Mouse (Mus musculus) adrenal gland, adult (tissue): ENCODE results near the gene Opn4.
A peak's percentile ranks its signal among the peaks of the same experiment; 100 is the strongest.

Source experiments
- DNase-seq, 2 experiments: peaks; one replicate each; pipeline ENCODE4 v3.0.0; 2022 to 2023; ENCODE audit warnings: low spot score in 1 of 2; ENCODE audit not compliant: inconsistent age in 2 of 2

Gene Opn4

GRCm38 (mm10) chr14:34599941-34600340 is at the start of gene Opn4:
Opn4 (minus strand) TSS chr14:34600142.
- DNase-seq = no peak

GRCm38 (mm10) chr14:34647870-34648475 is 48.0 kb upstream of the Opn4 start:
- no peak for DNase-seq

- DNase-seq = no peak
These were observed 44.2 kb upstream of the Opn4 start for GRCm38 (mm10) chr14:34644140-34644539.

GRCm38 (mm10) chr14:34635721-34636120 is 35.8 kb upstream of the Opn4 start:
- no peak for DNase-seq

- no peak for DNase-seq
These were observed 35.2 kb upstream of the Opn4 start for GRCm38 (mm10) chr14:34635192-34635591.

- no peak for DNase-seq
These were observed 32.9 kb upstream of the Opn4 start for GRCm38 (mm10) chr14:34632722-34633448.

GRCm38 (mm10) chr14:34626824-34627223 is 26.9 kb upstream of the Opn4 start:
- DNase-seq = no peak

- DNase-seq = peak; percentile 55 to 71
These were observed 23.7 kb upstream of the Opn4 start for GRCm38 (mm10) chr14:34623531-34624210.

GRCm38 (mm10) chr14:34623074-34623473 is 23.1 kb upstream of the Opn4 start:
- DNase-seq = no peak

GRCm38 (mm10) chr14:34620611-34621376 is 20.9 kb upstream of the Opn4 start:
- DNase-seq = peak; percentile 90 to 94

- DNase-seq = peak; percentile 62 to 88
These were observed 18.9 kb upstream of the Opn4 start for GRCm38 (mm10) chr14:34618808-34619207.

GRCm38 (mm10) chr14:34616821-34617220 is 16.9 kb upstream of the Opn4 start:
- peak; percentile 85 to 94 for DNase-seq

- no peak for DNase-seq
These were observed 15.7 kb upstream of the Opn4 start for GRCm38 (mm10) chr14:34615625-34616024.

- DNase-seq = peak in 1 of 2 experiments; percentile 55
These were observed 15.1 kb upstream of the Opn4 start for GRCm38 (mm10) chr14:34615082-34615481.

- no peak for DNase-seq
These were observed 14.6 kb upstream of the Opn4 start for GRCm38 (mm10) chr14:34614551-34614950.

- DNase-seq = no peak
These were observed 13.6 kb upstream of the Opn4 start for GRCm38 (mm10) chr14:34613523-34613922.

- peak in 1 of 2 experiments; percentile 65 for DNase-seq
These were observed 12.3 kb upstream of the Opn4 start for GRCm38 (mm10) chr14:34612222-34612621.

GRCm38 (mm10) chr14:34611591-34611990 is 11.6 kb upstream of the Opn4 start:
- DNase-seq = no peak

GRCm38 (mm10) chr14:34601910-34602309 is 2.0 kb upstream of the Opn4 start:
- no peak for DNase-seq

GRCm38 (mm10) chr14:34595596-34596255 is 4.2 kb downstream of the Opn4 start:
- DNase-seq = peak; percentile 40 to 73
